Mouse (Mus musculus) forebrain, postnatal 0 days (tissue): ENCODE results near the gene Spag9. TPM values are rescaled to one million over a fixed set of nuclear protein-coding genes. Genes with fewer than 3 reads are reported as not detected.

Experiments used
- ATAC-seq: fragments of 200-750 bp; cut with Nextera tagmentation; 2 replicates; pipeline ENCODE4 v1.8.0; 2017; ENCODE audit warnings: mild to moderate bottlenecking, moderate library complexity
- DNase-seq: peaks from one replicate; pipeline ENCODE4 v3.0.0-alpha.2; 2015
- H3K27ac ChIP-seq: fragments of 300-500 bp; sonication (generic); 2 replicates; pipeline ENCODE4 v1.5.1; 2014; ENCODE audit warnings: low read depth, mild to moderate bottlenecking, antibody characterized with exemption, low read length, moderate library complexity, mixed read lengths
- H3K27me3 ChIP-seq: fragments of 300-500 bp; sonication (generic); 2 replicates; pipeline ENCODE4 v1.6.1; 2014; ENCODE audit warnings: mild to moderate bottlenecking, low read length, mixed read lengths; ENCODE audit not compliant: insufficient read depth
- H3K36me3 ChIP-seq: fragments of 300-500 bp; sonication (generic); 2 replicates; pipeline ENCODE4 v1.6.1; 2014; ENCODE audit warnings: mild to moderate bottlenecking, moderate library complexity; ENCODE audit not compliant: insufficient read depth
- H3K4me1 ChIP-seq: fragments of 300-500 bp; sonication (generic); 2 replicates; pipeline ENCODE4 v1.6.1; 2014; ENCODE audit warnings: antibody characterized with exemption; ENCODE audit not compliant: insufficient read depth
- H3K4me2 ChIP-seq: fragments of 300-500 bp; sonication (generic); 2 replicates; pipeline ENCODE4 v1.6.1; 2014; ENCODE audit warnings: low read depth, mild to moderate bottlenecking, moderate library complexity
- H3K4me3 ChIP-seq: fragments of 300-500 bp; sonication (generic); 2 replicates; pipeline ENCODE4 v1.5.1; 2014; ENCODE audit warnings: low read depth, low read length, mixed read lengths
- H3K9ac ChIP-seq: fragments of 300-500 bp; sonication (generic); 2 replicates; pipeline ENCODE4 v1.6.1; 2014; ENCODE audit warnings: mild to moderate bottlenecking
- H3K9me3 ChIP-seq: fragments of 300-500 bp; sonication (generic); 2 replicates; pipeline ENCODE4 v1.6.1; 2016; ENCODE audit warnings: low read length
- CTCF ChIP-seq: sonication (generic); IDR thresholded peaks from 2 replicates; pipeline ENCODE4 v1.5.1; 2016; ENCODE audit warnings: antibody characterized with exemption, control low read depth, low read depth
- WGBS: fragments of 180-500 bp; shearing (Covaris S2); extraction: QIAGEN DNeasy Blood & Tissue Kit; methylation state at CpG from one replicate; pipeline ENCODE4 v1.1.7; 2014; 5-methylcytosine and 5-hydroxymethylcytosine counted together
- polyA plus RNA-seq: library from polyadenylated mRNA; unstranded; fragments of >200 nt; fragmentation: Nextera tagmentation; extraction: Ambion mirVana; gene quantifications from 2 replicates; pipeline ENCODE4 v1.2.1, GENCODE M21; 2015
- total RNA-seq: library from RNA; depleted of rRNA; stranded (reverse); fragments of >200 nt; gene quantifications from 2 replicates; pipeline ENCODE4 v1.2.3, GENCODE M21; 2014

Spag9 gene
- total and polyA plus RNA-seq, 2 experiments from 2014 or later: 67.1 to 155 TPM

DNA sequence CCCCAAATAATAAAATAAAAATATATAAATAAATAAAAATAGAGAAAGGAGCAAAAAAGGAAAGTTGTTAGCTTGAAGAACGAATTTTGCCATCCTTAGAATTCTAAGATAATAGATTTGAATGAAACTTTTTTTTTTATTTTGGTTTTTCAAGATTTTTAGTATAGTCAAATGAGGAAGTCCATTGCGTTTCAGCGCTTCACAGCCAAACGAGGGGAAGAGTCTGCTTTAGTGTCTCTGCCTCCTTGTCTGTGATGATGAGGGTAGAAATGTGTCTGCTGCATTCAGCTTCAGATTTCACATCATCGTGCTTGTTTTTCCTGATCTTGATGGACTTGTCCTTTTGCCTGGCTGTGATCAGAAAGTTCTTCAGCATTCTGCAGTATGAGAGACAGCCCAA lies 10.6 kb upstream of the Spag9 start:
- DNase-seq: no peak
- Histone ChIP-seq H3K4me1 (no peaks in the 10 kb centered on the region), H3K4me2 (no peak overlapping the region), H3K9ac (no peak overlapping the region), H3K9me3 (no peaks in the 10 kb centered on the region), H3K36me3 (no peaks in the 10 kb centered on the region), H3K27me3 (no peaks in the 10 kb centered on the region), H3K4me3 (no peak overlapping the region), H3K27ac (no peak overlapping the region)
- WGBS: 86% methylated on average over 5 of the region's 5 CpGs
- ATAC-seq: no peak
- no peak for TF ChIP-seq CTCF

DNA sequence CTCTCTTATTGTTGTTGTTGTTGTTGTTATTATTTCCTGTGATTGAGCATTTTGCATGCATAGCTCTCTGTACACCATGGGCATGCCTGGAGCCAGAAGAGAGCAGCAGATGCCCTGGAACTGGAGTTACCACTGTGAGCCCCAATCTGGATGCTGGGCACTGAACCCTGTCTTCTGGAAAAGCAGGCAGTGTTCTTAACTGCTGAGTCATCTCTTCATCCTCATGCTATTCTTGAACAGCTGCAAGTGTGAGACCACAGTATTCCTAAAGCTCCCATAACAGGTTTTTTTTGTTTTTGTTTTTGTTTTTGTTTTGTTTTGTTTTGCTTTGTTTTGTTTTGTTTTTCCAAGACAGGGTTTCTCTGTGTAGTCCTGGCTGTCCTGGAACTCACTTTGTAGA lies 9.6 kb upstream of the Spag9 start:
- no peak for ATAC-seq
- TF ChIP-seq CTCF: no peak
- Histone ChIP-seq H3K27ac (no peak overlapping the region), H3K4me3 (no peak overlapping the region), H3K27me3 (no peaks in the 10 kb centered on the region), H3K4me1 (no peaks in the 10 kb centered on the region), H3K4me2 (no peak overlapping the region), H3K36me3 (no peaks in the 10 kb centered on the region), H3K9me3 (no peaks in the 10 kb centered on the region), H3K9ac (no peak overlapping the region)
- no peak for DNase-seq

GRCm38 (mm10) chr11:93987026-93987425 lies 8.9 kb upstream of the Spag9 start:
- H3K4me2 ChIP-seq: no peak overlapping the region
- no peak for ATAC-seq
- no peaks in the 10 kb centered on the region for H3K27me3 ChIP-seq
- H3K9me3 ChIP-seq: no peaks in the 10 kb centered on the region
- H3K9ac ChIP-seq: no peak overlapping the region
- no peak for DNase-seq
- no peak overlapping the region for H3K4me3 ChIP-seq
- no peaks in the 10 kb centered on the region for H3K36me3 ChIP-seq
- 86% methylated on average over 4 of the region's 4 CpGs for WGBS
- no peaks in the 10 kb centered on the region for H3K4me1 ChIP-seq
- no peak overlapping the region for H3K27ac ChIP-seq
- TF ChIP-seq CTCF: no peak

GRCm38 (mm10) chr11:93987625-93988327 lies 8.1 kb upstream of the Spag9 start:
- no peak for TF ChIP-seq CTCF
- Histone ChIP-seq H3K27me3 (no peaks in the 10 kb centered on the region), H3K9ac (no peak overlapping the region), H3K4me1 (no peaks in the 10 kb centered on the region), H3K36me3 (no peaks in the 10 kb centered on the region), H3K4me3 (no peak overlapping the region), H3K4me2 (no peak overlapping the region), H3K9me3 (no peaks in the 10 kb centered on the region), H3K27ac (no peak overlapping the region)
- DNase-seq (no peak), ATAC-seq (no peak)
- 75% methylated on average over 8 of the region's 8 CpGs for WGBS

DNA sequence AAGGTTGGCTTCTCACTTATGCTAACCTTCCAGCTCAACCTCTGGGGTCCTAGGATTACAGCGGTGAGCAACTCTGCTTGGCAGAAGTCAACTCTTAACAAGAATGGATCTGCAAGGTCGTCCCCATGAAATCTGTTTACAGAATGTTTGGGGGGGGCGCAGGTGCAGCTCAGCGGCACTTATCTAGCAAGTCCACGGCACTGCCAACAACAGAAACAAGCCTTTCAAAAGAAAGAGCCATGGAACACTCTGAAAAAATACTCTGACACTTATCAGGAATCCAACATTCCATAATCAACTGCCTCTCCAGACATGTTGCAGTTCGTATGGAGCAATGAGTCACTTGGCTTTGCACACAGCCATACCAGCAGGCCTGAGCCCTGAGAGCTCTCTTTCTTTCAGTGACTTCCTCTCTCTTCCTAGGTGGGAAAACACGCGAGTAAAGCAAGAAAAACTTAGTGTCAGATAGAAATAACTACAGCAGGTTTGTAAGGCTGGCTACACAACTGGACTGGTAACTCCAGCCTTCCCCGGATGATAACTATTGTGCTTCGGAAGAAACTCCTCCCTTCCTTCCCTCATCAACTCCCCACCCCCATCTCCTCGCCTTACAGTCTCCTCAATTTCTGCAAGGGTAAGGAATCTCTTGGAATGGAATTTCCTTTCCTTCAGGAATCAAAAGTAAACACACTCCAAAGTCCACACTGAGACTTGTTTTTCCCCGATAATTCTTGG lies 7.4 kb upstream of the Spag9 start:
- no peak for TF ChIP-seq CTCF
- no peak for DNase-seq
- no peak overlapping the region for H3K27ac ChIP-seq

DNA sequence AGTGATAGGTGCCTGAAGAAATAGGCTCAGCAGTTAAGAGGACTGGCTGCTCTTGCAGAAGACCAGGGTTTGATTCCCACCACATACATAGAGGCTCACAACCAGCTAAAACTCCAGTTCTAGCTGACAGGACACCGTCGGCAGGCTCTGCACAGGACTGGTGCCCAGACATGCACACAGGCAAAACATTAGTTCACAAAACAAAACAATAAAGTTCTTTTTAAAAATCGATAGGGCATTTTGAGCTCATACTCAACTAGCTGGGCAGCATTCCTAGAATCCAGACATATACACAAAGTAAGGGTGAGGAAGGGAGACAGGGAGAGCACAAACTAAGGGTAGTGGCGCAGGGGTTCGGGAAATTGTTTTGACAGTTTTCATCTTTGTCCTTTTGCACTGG lies 1.4 kb upstream of the Spag9 start:
- no peak for TF ChIP-seq CTCF
- DNase-seq (no peak), ATAC-seq (no peak)
- peak overlapping the region; percentile 92; the same call in 1 of the 2 replicates for H3K4me2 ChIP-seq
- 60% methylated on average over 5 of the region's 5 CpGs for WGBS
- no peaks in the 10 kb centered on the region for H3K27me3 ChIP-seq
- peak overlapping the region; percentile 97; the same call in 1 of the 2 replicates for H3K4me3 ChIP-seq
- H3K9me3 ChIP-seq: no peaks in the 10 kb centered on the region
- H3K4me1 ChIP-seq: peaks cover 21% of the 10 kb centered on the region; the same call in 1 of the 2 replicates
- peak overlapping the region; percentile 91 for H3K27ac ChIP-seq
- H3K36me3 ChIP-seq: no peaks in the 10 kb centered on the region
- H3K9ac ChIP-seq: 0 out of 2 replicates have a peak overlapping the region, but pooled peaks have one; percentile 91

More for the DNA sequence above, 7.4 kb upstream of the Spag9 start:
- ATAC-seq: no peak
- no peaks in the 10 kb centered on the region for H3K4me1 ChIP-seq
- no peaks in the 10 kb centered on the region for H3K36me3 ChIP-seq
- no peaks in the 10 kb centered on the region for H3K27me3 ChIP-seq
- no peak overlapping the region for H3K4me3 ChIP-seq
- 74% methylated on average over 12 of the region's 12 CpGs for WGBS
- no peak overlapping the region for H3K9ac ChIP-seq
- H3K9me3 ChIP-seq: no peaks in the 10 kb centered on the region
- no peak overlapping the region for H3K4me2 ChIP-seq

DNA sequence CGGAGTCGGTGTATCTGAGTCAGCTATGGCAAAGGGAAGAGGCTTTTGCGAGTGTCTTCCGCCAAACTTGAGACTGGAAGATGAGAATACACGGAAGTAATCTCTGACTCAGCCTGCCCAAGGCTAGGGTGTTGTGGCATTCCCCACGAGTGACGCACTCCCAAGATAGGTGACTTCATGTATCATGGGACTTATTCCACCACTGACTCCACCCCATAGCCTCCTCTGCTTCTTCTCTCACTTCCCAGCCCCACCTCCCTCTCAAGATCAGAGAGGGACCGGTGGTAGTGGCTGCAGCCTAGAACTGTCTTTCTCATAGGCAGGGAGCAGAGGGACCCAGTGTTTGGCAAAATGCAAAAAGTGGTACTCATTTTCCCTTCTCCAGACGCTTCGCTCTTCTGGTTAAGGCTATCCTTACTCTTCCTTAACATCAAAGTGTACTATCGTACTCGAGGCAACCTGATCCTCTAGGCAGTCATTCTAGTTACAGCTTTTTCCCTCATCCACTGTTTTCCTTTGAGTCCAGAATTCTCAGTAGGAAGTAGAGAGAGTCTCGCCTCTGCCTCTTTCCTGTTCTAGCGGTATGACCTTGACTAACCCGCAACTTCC lies 676 bp upstream of the Spag9 start:
- peak overlapping the region; percentile 97 for H3K4me3 ChIP-seq
- peak overlapping the region; percentile 91 for H3K27ac ChIP-seq
- WGBS: 7% methylated on average over 15 of the region's 15 CpGs
- peak overlapping the region; percentile 92 for H3K4me2 ChIP-seq
- ATAC-seq: peak; percentile 55
- no peaks in the 10 kb centered on the region for H3K9me3 ChIP-seq
- no peak for DNase-seq
- no peaks in the 10 kb centered on the region for H3K36me3 ChIP-seq
- peaks cover 21% of the 10 kb centered on the region; the same call in 1 of the 2 replicates for H3K4me1 ChIP-seq
- H3K27me3 ChIP-seq: no peaks in the 10 kb centered on the region
- H3K9ac ChIP-seq: peak overlapping the region; percentile 91
- TF ChIP-seq CTCF: no peak
